In the genomic region with DNA sequence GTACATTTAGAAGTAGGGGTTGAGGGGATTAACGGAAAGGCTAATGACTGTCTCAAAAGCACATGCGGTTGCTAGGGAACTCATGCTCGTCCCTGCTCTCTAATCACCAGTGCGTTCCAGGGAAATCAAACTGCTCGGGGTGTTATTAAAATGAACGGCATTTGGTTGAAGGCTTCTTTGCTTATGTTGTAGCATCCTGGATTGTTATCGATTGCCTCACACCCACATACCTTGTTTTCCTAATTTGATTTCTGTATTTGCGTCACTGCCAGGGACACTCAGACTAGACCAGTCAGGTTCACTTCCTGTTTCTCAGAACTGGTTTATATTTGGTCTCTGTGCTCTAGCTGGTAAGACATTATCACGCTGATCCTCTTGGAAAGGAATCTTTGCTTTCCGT, we compare ENCODE assay signal across 9 mouse cellular contexts.
DNase-seq lines count a peak whose midpoint lies in the region; ATAC-seq and TF ChIP-seq lines count a peak whose summit lies in the region.
"Had no signal": no experiment of that assay in that cellular context is flagged by ENCODE, and none has a peak within 500 bp of the region (broad histone marks: within the 10 kb centered on the region; RNA-seq: fewer than 3 reads in every experiment).

No protein-coding gene starts in this region.

- peak; percentile 69 to 74 for DNase-seq in heart, adult 18-20 months
- DNase-seq in heart, embryonic 10.5 days (ENCODE audit: low spot score) = no peak
- peak; percentile 53 for DNase-seq in 3134 (ENCODE audit: extremely low read depth, insufficient read length, low spot score)
- peak; percentile 75 for DNase-seq in brain, embryonic 14.5 days (ENCODE audit: low read depth)
- DNase-seq in lung, postnatal 0 days (ENCODE audit: low spot score) = peak; percentile 47
- DNase-seq in stomach, postnatal 0 days (ENCODE audit: low spot score) = no peak
- no peak for DNase-seq in thymus, adult 2 months
- DNase-seq in gastrocnemius, postnatal 4 days (ENCODE audit: low spot score in 2 of 2) = no peak

- no peak for TF ChIP-seq CTCF in brain, embryonic 14.5 days (IDR thresholded peaks at IDR 0.05; ENCODE audit: borderline replicate concordance, extremely low read depth, insufficient read depth, insufficient read length)
- TF ChIP-seq CTCF in lung, postnatal 0 days (IDR thresholded peaks at IDR 0.05) = no peak
- TF ChIP-seq CTCF in stomach, postnatal 0 days (IDR thresholded peaks at IDR 0.05; ENCODE audit: low read depth) = no peak
- no peak for TF ChIP-seq CTCF in thymus, adult 2 months (IDR thresholded peaks at IDR 0.05; ENCODE audit: borderline replicate concordance, control insufficient read depth, extremely low read depth, insufficient read depth, low read length, poor library complexity)

- H3K9me3 ChIP-seq in heart, embryonic 10.5 days = no peaks in the 10 kb centered on the region
- H3K9me3 ChIP-seq in lung, postnatal 0 days (ENCODE audit: low read length) = no peaks in the 10 kb centered on the region
- no peaks in the 10 kb centered on the region for H3K9me3 ChIP-seq in stomach, postnatal 0 days (ENCODE audit: control insufficient read depth, low read length)

- H3K27me3 ChIP-seq in heart, embryonic 10.5 days (ENCODE audit: insufficient read depth, poor library complexity, severe bottlenecking) = peaks cover 59% of the 10 kb centered on the region
- peaks cover 34% of the 10 kb centered on the region for H3K27me3 ChIP-seq in lung, postnatal 0 days (replicated peaks; ENCODE audit: insufficient read depth, low read length)
- 0 out of 2 replicates have a peak, but pooled peaks cover 2% of the 10 kb centered on the region for H3K27me3 ChIP-seq in stomach, postnatal 0 days (ENCODE audit: control insufficient read depth, insufficient read depth, low read length)
- peaks cover 5% of the 10 kb centered on the region; the same call in 1 of the 2 replicates for H3K27me3 ChIP-seq in thymus, adult 2 months (ENCODE audit: control insufficient read depth, insufficient read depth, low read length)
- H3K27me3 ChIP-seq: Patski had no signal

- H3K4me1 ChIP-seq in heart, embryonic 10.5 days = peaks cover 33% of the 10 kb centered on the region
- peaks cover 8% of the 10 kb centered on the region for H3K4me1 ChIP-seq in lung, postnatal 0 days (ENCODE audit: insufficient read depth, low read depth, low read length)
- 0 out of 2 replicates have a peak, but pooled peaks cover 11% of the 10 kb centered on the region for H3K4me1 ChIP-seq in stomach, postnatal 0 days (replicated peaks; ENCODE audit: control insufficient read depth, insufficient read depth)
- peaks cover 21% of the 10 kb centered on the region for H3K4me1 ChIP-seq in thymus, adult 2 months (replicated peaks; ENCODE audit: control insufficient read depth, insufficient read depth, low read length)

- TF ChIP-seq POLR2A in brain, embryonic 14.5 days (IDR thresholded peaks at IDR 0.05; ENCODE audit: borderline replicate concordance, extremely low read depth, insufficient read depth, insufficient read length, poor library complexity, severe bottlenecking) = no peak
- no peak for TF ChIP-seq POLR2A in thymus, adult 2 months (IDR thresholded peaks at IDR 0.05; ENCODE audit: control insufficient read depth, extremely low read depth, insufficient read depth, low read length, poor library complexity)

- no peak overlapping the region for H3K27ac ChIP-seq in heart, embryonic 10.5 days
- no peak overlapping the region for H3K27ac ChIP-seq in lung, postnatal 0 days (ENCODE audit: low read length)
- H3K27ac ChIP-seq in stomach, postnatal 0 days (replicated peaks) = no peak overlapping the region
- no peak overlapping the region for H3K27ac ChIP-seq in thymus, adult 2 months (ENCODE audit: control insufficient read depth, insufficient read depth, low read length)

- ATAC-seq in lung, postnatal 0 days = no peak
- no peak for ATAC-seq in stomach, postnatal 0 days (ENCODE audit: low FRiP score, low TSS enrichment)
- ATAC-seq: Patski had no signal

- H3K4me3 ChIP-seq in heart, embryonic 10.5 days = no peak overlapping the region
- no peak overlapping the region for H3K4me3 ChIP-seq in lung, postnatal 0 days (ENCODE audit: low read depth, low read length)
- no peak overlapping the region for H3K4me3 ChIP-seq in stomach, postnatal 0 days (ENCODE audit: low read depth, low read length)
- no peak overlapping the region for H3K4me3 ChIP-seq in thymus, adult 2 months (ENCODE audit: control insufficient read depth, insufficient read depth, low read length)

- no peak overlapping the region for H3K4me2 ChIP-seq in lung, postnatal 0 days (replicated peaks; ENCODE audit: low read depth, low read length)
- H3K4me2 ChIP-seq in stomach, postnatal 0 days (replicated peaks; ENCODE audit: low read depth) = 0 out of 2 replicates have a peak overlapping the region, but pooled peaks have one; percentile 3

- peak; percentile 72 for TF ChIP-seq EP300 in lung, postnatal 0 days (IDR thresholded peaks at IDR 0.05)
- TF ChIP-seq EP300 in stomach, postnatal 0 days (optimal IDR thresholded peaks at IDR 0.05) = no peak

- H3K9ac ChIP-seq in lung, postnatal 0 days (replicated peaks; ENCODE audit: low read depth) = no peak overlapping the region
- H3K9ac ChIP-seq in stomach, postnatal 0 days (ENCODE audit: low read length) = no peak overlapping the region

- WGBS in heart, embryonic 10.5 days = 40% methylated on average over 10 of the region's 10 CpGs
- WGBS in lung, postnatal 0 days = 17% methylated on average over 10 of the region's 10 CpGs
- WGBS in stomach, postnatal 0 days = 37% methylated on average over 10 of the region's 10 CpGs
- 7% methylated on average over 10 of the region's 10 CpGs for WGBS in thymus, adult 2 months

- H3K36me3 ChIP-seq in heart, embryonic 10.5 days = no peaks in the 10 kb centered on the region
- H3K36me3 ChIP-seq in lung, postnatal 0 days (ENCODE audit: insufficient read depth, low read length) = no peaks in the 10 kb centered on the region
- no peaks in the 10 kb centered on the region for H3K36me3 ChIP-seq in stomach, postnatal 0 days (ENCODE audit: control insufficient read depth, insufficient read depth, low read length)
- no peaks in the 10 kb centered on the region for H3K36me3 ChIP-seq in thymus, adult 2 months (ENCODE audit: control insufficient read depth, insufficient read depth, low read length)

Comparison
In these comparisons a context has a peak if more than half of its experiments do, and no peak if none do; other contexts are left out.
1. DNase-seq: peak in heart, adult 18-20 months (2 of 2), 3134 (single experiment), brain, embryonic 14.5 days (single experiment) and lung, postnatal 0 days (single experiment); none in heart, embryonic 10.5 days (single experiment), stomach, postnatal 0 days (single experiment), thymus, adult 2 months (single experiment) and gastrocnemius, postnatal 4 days (0 of 2).